Mouse (Mus musculus): Measurements from ENCODE around the gene Ap1b1. TPM values are rescaled to one million over a fixed set of nuclear protein-coding genes. Genes with fewer than 3 reads are reported as not detected.

Ap1b1 gene
- polyA plus RNA-seq, 2 experiments, result 58.8 to 64.1 TPM

DNA sequence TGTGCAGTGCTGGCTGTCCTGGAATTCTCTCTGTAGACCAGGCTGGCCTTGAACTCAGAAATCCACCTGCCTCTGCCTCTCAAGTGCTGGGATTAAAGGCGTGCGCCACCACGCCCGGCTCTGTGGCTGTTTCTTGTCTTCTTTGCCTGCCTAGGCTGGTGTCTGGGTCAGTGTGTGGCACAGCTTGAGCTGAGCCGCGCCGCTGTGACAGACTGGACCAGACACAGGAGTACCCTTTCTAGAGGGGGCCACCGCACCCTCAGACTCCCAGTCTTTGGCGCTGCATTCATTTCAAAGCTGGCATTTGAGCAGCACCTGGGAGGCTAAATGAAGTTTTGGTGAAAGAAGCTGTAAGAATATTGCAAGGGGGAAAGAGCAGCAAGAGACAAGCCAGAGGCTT lies 72.2 kb downstream of the Ap1b1 start:
- WGBS (ENCODE audit: insufficient replicate concordance), result 31% methylated on average over 9 of the region's 9 CpGs
- Histone ChIP-seq H3K4me2 (ENCODE audit: low read depth) (no peak overlapping the region), H3K4me1 (replicated peaks; ENCODE audit: control insufficient read depth in 2 of 2, insufficient read depth in 2 of 2, low read length in 1 of 2) (no peaks in the 10 kb centered on the region; a peak in 1 of 4 replicates), H3K4me3 (ENCODE audit: insufficient read depth in 1 of 2, low read depth in 2 of 2, low read length in 2 of 2) (no peak overlapping the region), H3K36me3 (replicated peaks; ENCODE audit: control insufficient read depth, insufficient read depth, low read depth) (no peaks in the 10 kb centered on the region), H3K9ac (replicated peaks) (no peak overlapping the region), H3K27ac (no peak overlapping the region), H3K27me3 (ENCODE audit: control insufficient read depth, insufficient read depth, low read length) (peaks cover 86% of the 10 kb centered on the region), H3K9me3 (ENCODE audit: control insufficient read depth, low read length) (no peaks in the 10 kb centered on the region)
- ATAC-seq (ENCODE audit: insufficient read depth), result no peak
- TF ChIP-seq CTCF (IDR thresholded peaks at IDR 0.05; ENCODE audit: low read depth) (no peak), EP300 (IDR thresholded peaks at IDR 0.05; ENCODE audit: low read depth) (no peak)
- no peak for DNase-seq (ENCODE audit: low read depth in 3 of 3, low spot score in 3 of 3)

DNA sequence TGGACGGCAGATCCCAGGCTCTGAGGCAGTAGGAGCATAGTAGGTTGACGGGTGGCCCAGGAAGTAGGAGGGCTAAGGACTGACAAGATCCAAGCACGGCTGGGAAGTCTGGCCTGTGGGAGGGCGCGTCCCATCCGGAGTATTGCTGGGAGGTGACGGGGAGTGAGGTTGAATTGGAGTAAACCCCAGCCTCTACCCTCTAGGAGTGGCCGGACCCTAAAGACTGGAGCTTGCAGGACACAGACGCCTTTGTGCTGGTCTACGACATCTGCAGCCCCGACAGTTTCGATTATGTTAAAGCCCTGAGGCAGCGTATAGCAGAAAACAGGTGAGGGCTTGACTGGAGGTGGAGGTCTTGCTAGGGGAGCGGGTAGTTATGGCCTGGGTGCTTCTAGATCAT lies 72.6 kb downstream of the Ap1b1 start:
- H3K27ac ChIP-seq, result no peak overlapping the region
- no peaks in the 10 kb centered on the region for H3K36me3 ChIP-seq (replicated peaks; ENCODE audit: control insufficient read depth, insufficient read depth, low read depth)
- no peak overlapping the region for H3K4me3 ChIP-seq (ENCODE audit: insufficient read depth in 1 of 2, low read depth in 2 of 2, low read length in 2 of 2)
- peaks cover 89% of the 10 kb centered on the region for H3K27me3 ChIP-seq (ENCODE audit: control insufficient read depth, insufficient read depth, low read length)
- DNase-seq (ENCODE audit: low read depth in 3 of 3, low spot score in 3 of 3), result no peak
- no peak for ATAC-seq (ENCODE audit: insufficient read depth)
- H3K9me3 ChIP-seq (ENCODE audit: control insufficient read depth, low read length), result no peaks in the 10 kb centered on the region
- no peak for TF ChIP-seq CTCF (IDR thresholded peaks at IDR 0.05; ENCODE audit: low read depth)
- TF ChIP-seq EP300 (IDR thresholded peaks at IDR 0.05; ENCODE audit: low read depth), result no peak
- WGBS (ENCODE audit: insufficient replicate concordance), result 27% methylated on average over 14 of the region's 14 CpGs
- H3K9ac ChIP-seq (replicated peaks), result no peak overlapping the region
- peaks cover under 1 to 3% of the 10 kb centered on the region in 2 experiments; a peak in 1 of 4 replicates for H3K4me1 ChIP-seq (replicated peaks; ENCODE audit: control insufficient read depth in 2 of 2, insufficient read depth in 2 of 2, low read length in 1 of 2)
- H3K4me2 ChIP-seq (ENCODE audit: low read depth), result no peak overlapping the region

DNA sequence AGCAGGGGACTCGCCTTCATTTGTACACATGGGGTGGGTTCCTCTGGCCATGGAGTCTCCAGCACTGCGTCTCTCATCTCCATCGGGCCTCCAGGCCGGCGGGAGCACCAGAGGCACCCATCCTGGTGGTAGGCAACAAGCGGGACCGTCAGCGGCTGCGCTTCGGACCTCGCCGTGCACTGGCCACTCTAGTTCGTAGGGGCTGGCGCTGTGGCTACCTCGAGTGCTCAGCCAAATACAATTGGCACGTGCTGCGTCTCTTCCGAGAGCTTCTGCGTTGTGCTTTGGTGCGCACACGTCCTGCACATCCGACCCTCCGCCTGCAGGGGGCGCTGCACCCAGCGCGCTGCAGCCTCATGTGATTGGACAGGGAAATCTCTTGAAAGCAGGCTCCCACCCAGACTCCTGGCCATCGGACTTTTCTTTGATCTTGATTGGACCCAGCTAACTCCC lies 73.1 kb downstream of the Ap1b1 start:
- Histone ChIP-seq H3K4me1 (replicated peaks; ENCODE audit: control insufficient read depth in 2 of 2, insufficient read depth in 2 of 2, low read length in 1 of 2) (peaks cover 5% of the 10 kb centered on the region in 2 experiments; a peak in 2 of 4 replicates), H3K36me3 (replicated peaks; ENCODE audit: control insufficient read depth, insufficient read depth, low read depth) (no peaks in the 10 kb centered on the region), H3K9ac (replicated peaks) (no peak overlapping the region), H3K27ac (no peak overlapping the region), H3K4me2 (ENCODE audit: low read depth) (no peak overlapping the region), H3K4me3 (ENCODE audit: insufficient read depth in 1 of 2, low read depth in 2 of 2, low read length in 2 of 2) (no peak overlapping the region), H3K9me3 (ENCODE audit: control insufficient read depth, low read length) (no peaks in the 10 kb centered on the region), H3K27me3 (ENCODE audit: control insufficient read depth, insufficient read depth, low read length) (peaks cover 93% of the 10 kb centered on the region)
- no peak for DNase-seq (ENCODE audit: low read depth in 3 of 3, low spot score in 3 of 3)
- ATAC-seq (ENCODE audit: insufficient read depth), result no peak
- peak; percentile 95 for TF ChIP-seq CTCF (IDR thresholded peaks at IDR 0.05; ENCODE audit: low read depth)
- TF ChIP-seq EP300 (IDR thresholded peaks at IDR 0.05; ENCODE audit: low read depth), result no peak
- 8% methylated on average over 27 of the region's 27 CpGs for WGBS (ENCODE audit: insufficient replicate concordance)

DNA sequence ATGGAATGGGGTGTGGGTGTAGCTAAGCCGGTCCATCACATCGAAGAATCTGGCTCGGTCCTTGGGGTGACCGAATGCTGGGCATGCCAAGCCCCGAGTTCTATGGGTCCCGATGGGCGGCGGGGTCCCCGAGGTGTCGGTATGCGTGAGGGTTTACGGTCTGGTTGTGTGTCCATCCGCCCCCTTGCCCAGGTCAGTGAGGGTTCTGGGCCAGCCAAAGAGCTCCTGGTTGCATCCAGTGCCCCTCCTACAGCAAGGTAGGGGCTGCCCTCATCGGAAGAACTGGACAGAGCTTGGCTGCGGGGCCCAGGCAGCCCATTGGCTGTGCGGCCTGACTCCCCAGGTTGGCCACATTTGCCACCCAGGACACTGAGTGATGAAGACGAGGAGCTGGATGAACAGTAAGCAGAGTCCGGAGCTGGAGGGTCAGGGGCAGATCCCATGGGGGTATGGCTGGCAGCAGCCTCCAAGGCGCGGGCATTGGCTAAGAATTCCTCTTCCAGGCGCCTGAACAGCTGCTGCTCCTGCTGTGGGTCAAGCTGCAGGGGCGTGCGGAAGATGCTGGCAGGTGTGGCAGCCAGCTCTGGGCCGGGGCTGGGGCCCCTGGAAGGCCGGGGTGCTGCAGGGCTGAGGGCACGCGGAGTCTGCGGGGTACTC lies 74.3 kb downstream of the Ap1b1 start:
- DNase-seq (ENCODE audit: low read depth in 3 of 3, low spot score in 3 of 3), result no peak
- no peak for TF ChIP-seq EP300 (IDR thresholded peaks at IDR 0.05; ENCODE audit: low read depth)
- TF ChIP-seq CTCF (IDR thresholded peaks at IDR 0.05; ENCODE audit: low read depth), result no peak
- Histone ChIP-seq H3K4me2 (ENCODE audit: low read depth) (peak overlapping the region; percentile 51; the same call in 1 of the 2 replicates), H3K9me3 (ENCODE audit: control insufficient read depth, low read length) (no peaks in the 10 kb centered on the region), H3K9ac (replicated peaks) (no peak overlapping the region), H3K36me3 (replicated peaks; ENCODE audit: control insufficient read depth, insufficient read depth, low read depth) (no peaks in the 10 kb centered on the region), H3K27ac (no peak overlapping the region), H3K4me3 (ENCODE audit: insufficient read depth in 1 of 2, low read depth in 2 of 2, low read length in 2 of 2) (no peak overlapping the region; a peak in 1 of 4 replicates), H3K4me1 (replicated peaks; ENCODE audit: control insufficient read depth in 2 of 2, insufficient read depth in 2 of 2, low read length in 1 of 2) (peaks cover 5 to 6% of the 10 kb centered on the region in 2 experiments; a peak in 2 of 4 replicates), H3K27me3 (ENCODE audit: control insufficient read depth, insufficient read depth, low read length) (peaks cover 86% of the 10 kb centered on the region)
- no peak for ATAC-seq (ENCODE audit: insufficient read depth)
- WGBS (ENCODE audit: insufficient replicate concordance), result 65% methylated on average over 28 of the region's 28 CpGs

DNA sequence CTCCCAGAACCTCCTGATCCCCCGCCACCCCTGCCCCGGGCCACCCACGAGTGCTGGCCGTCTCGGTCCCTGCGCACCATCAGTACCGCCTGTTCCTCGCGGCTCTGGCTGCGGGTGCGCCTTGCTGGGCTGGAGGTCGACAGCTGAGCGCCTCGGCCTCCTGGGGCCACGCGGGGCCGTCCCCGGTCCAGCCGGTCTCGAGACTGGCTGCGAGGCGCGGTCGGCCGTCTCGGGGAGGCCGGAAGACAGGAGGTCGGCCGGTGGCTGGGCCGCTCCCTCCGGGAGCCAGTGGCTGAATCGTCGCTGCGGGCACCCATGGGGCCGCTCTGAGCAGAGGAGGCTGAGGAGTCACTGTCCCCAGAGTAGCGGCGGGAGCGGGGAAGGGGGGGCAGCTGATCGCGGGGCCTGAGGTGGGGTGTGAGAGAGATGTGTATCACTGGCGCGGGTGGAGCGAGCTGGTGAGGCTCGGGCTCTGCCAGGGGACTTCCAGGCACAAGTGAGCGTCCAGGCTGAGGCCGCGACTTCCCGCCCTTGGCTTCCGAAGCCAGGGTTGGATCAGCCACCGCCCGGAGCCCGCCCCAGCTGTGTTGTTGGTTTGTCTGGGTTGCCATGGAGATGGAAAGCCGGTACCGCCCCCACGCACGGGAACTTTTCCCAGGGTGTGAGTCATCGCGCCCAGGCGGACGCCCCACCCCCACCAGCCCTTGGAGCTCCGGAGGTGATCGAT lies 75.0 kb downstream of the Ap1b1 start:
- Histone ChIP-seq H3K4me1 (replicated peaks; ENCODE audit: control insufficient read depth in 2 of 2, insufficient read depth in 2 of 2, low read length in 1 of 2) (peaks cover 5 to 6% of the 10 kb centered on the region in 2 experiments; a peak in 2 of 4 replicates), H3K4me3 (ENCODE audit: insufficient read depth in 1 of 2, low read depth in 2 of 2, low read length in 2 of 2) (peak overlapping the region in 1 of 2 experiments; percentile 22; a peak in 2 of 4 replicates), H3K9ac (replicated peaks) (no peak overlapping the region), H3K36me3 (replicated peaks; ENCODE audit: control insufficient read depth, insufficient read depth, low read depth) (no peaks in the 10 kb centered on the region), H3K27ac (no peak overlapping the region), H3K9me3 (ENCODE audit: control insufficient read depth, low read length) (no peaks in the 10 kb centered on the region), H3K27me3 (ENCODE audit: control insufficient read depth, insufficient read depth, low read length) (peaks cover 79% of the 10 kb centered on the region), H3K4me2 (ENCODE audit: low read depth) (peak overlapping the region; percentile 51)
- TF ChIP-seq CTCF (IDR thresholded peaks at IDR 0.05; ENCODE audit: low read depth) (no peak), EP300 (IDR thresholded peaks at IDR 0.05; ENCODE audit: low read depth) (no peak)
- 6% methylated on average over 62 of the region's 62 CpGs for WGBS (ENCODE audit: insufficient replicate concordance)
- ATAC-seq (ENCODE audit: insufficient read depth) (peak; percentile 24), DNase-seq (ENCODE audit: low read depth in 3 of 3, low spot score in 3 of 3) (peak; percentile 52 to 81 (median 54))

All from liver, embryonic 14.5 days (tissue).